In the genomic region with DNA sequence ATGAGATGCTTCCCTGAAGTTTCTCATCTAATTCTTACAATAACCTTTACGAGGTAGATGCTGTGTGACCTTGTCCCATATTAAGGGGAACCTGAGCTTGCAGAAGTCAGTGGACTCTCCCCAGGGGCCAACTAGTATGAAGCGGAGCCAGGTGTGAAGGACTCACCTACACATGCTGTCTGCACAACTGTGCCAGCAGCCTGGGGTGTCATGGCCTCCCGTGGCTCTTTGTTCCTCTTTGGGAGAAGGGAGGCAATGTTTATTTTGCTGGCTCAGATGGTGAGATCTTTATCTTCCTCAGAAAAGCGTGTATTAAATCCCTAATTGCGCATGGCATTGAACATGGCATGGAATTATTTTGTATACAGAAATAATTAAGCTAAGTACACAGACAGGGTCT, we compare ENCODE assay signal across 32 mouse cellular contexts.
"Had no signal": no experiment of that assay in that cellular context is flagged by ENCODE, and none has a peak within 500 bp of the region (broad histone marks: within the 10 kb centered on the region; RNA-seq: fewer than 3 reads in every experiment).

No protein-coding gene starts in this region.

- H3K36me3 ChIP-seq: limb, embryonic 10.5 days; limb, embryonic 12.5 days; limb, embryonic 13.5 days; limb, embryonic 15.5 days; liver, embryonic 12.5 days; liver, embryonic 13.5 days; liver, embryonic 15.5 days; lung, embryonic 15.5 days; midbrain, embryonic 10.5 days; midbrain, embryonic 12.5 days; midbrain, embryonic 13.5 days; midbrain, embryonic 15.5 days; neural tube, embryonic 12.5 days had no signal

- ATAC-seq: liver, embryonic 12.5 days; liver, postnatal 0 days; lung, postnatal 0 days; midbrain, embryonic 13.5 days; midbrain, embryonic 15.5 days; midbrain, embryonic 16.5 days had no signal

- H3K27me3 ChIP-seq: limb, embryonic 15.5 days; liver, embryonic 15.5 days; lung, embryonic 15.5 days; midbrain, embryonic 15.5 days had no signal

- H3K4me1 ChIP-seq: liver, embryonic 15.5 days; megakaryocyte, embryonic 14.5 days had no signal

- H3K9me3 ChIP-seq: limb, embryonic 10.5 days; limb, embryonic 12.5 days; limb, embryonic 13.5 days; limb, embryonic 15.5 days; liver, embryonic 12.5 days; liver, embryonic 13.5 days; liver, embryonic 15.5 days; lung, embryonic 15.5 days; midbrain, embryonic 10.5 days; midbrain, embryonic 12.5 days; midbrain, embryonic 13.5 days; midbrain, embryonic 15.5 days; neural tube, embryonic 12.5 days had no signal

- DNase-seq: left cerebral cortex, postnatal 4 days; liver; liver, embryonic 13.5 days; liver, postnatal 0 days; lung, adult 18-20 months; lung, adult 2 months; lung, embryonic 14.5 days; lung, postnatal 10 days; lung, postnatal 14 days; lung, postnatal 36 days; lung, postnatal 4 days; midbrain, embryonic 14.5 days had no signal

- H3K9ac ChIP-seq: limb, embryonic 12.5 days; limb, embryonic 13.5 days; limb, embryonic 15.5 days; liver, embryonic 12.5 days; liver, embryonic 13.5 days; liver, embryonic 14.5 days; liver, embryonic 15.5 days; liver, postnatal 0 days; lung, embryonic 14.5 days; lung, embryonic 15.5 days; midbrain, embryonic 12.5 days; midbrain, embryonic 13.5 days; midbrain, embryonic 15.5 days; neural tube, embryonic 12.5 days had no signal

- H3K4me3 ChIP-seq: limb, embryonic 10.5 days; limb, embryonic 12.5 days; limb, embryonic 13.5 days; limb, embryonic 15.5 days; liver, embryonic 12.5 days; liver, embryonic 13.5 days; liver, embryonic 15.5 days; lung, embryonic 15.5 days; megakaryocyte, embryonic 14.5 days; midbrain, embryonic 10.5 days; midbrain, embryonic 12.5 days; midbrain, embryonic 13.5 days; midbrain, embryonic 15.5 days; myocyte; neural tube, embryonic 12.5 days had no signal

- H3K27ac ChIP-seq: limb, embryonic 10.5 days; limb, embryonic 12.5 days; limb, embryonic 13.5 days; limb, embryonic 15.5 days; liver, embryonic 12.5 days; liver, embryonic 13.5 days; liver, embryonic 14.5 days; liver, embryonic 15.5 days; lung, embryonic 15.5 days; macrophage; midbrain, embryonic 10.5 days; midbrain, embryonic 12.5 days; midbrain, embryonic 13.5 days; midbrain, embryonic 15.5 days; neural tube, embryonic 12.5 days had no signal

- H3K4me2 ChIP-seq: limb, embryonic 12.5 days; limb, embryonic 13.5 days; limb, embryonic 15.5 days; liver, embryonic 11.5 days; liver, embryonic 12.5 days; liver, embryonic 13.5 days; liver, embryonic 15.5 days; lung, embryonic 14.5 days; lung, embryonic 15.5 days; midbrain, embryonic 11.5 days; midbrain, embryonic 12.5 days; midbrain, embryonic 13.5 days; midbrain, embryonic 15.5 days; neural tube, embryonic 12.5 days had no signal
